Mouse (Mus musculus): ENCODE results near the gene Miga1.

Miga1 gene

GRCm38 (mm10) chr3:152287810-152288209, 52.4 kb downstream of the Miga1 start:
- DNase-seq (ENCODE audit: low spot score in 2 of 2): no peak

DNA sequence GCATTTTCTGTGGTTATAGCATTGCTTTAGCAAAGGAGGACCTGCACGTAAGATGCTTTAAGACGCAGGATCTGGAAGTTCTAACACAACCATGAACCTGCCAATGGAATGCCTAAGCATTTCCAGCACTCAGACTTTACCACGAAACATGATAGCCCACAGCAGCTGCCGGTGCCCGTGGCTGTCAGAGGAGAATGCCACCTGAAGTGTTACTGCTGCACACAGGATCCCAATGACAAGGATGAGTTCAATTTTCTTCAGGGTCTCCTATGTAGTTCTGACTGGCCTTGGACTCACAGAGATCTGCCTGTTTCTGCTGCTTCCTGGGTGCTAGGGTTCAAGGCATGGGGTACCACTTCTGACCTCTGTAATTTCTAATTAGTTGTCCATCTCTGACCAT, 55.4 kb downstream of the Miga1 start:
- no peak for DNase-seq (ENCODE audit: low spot score in 2 of 2)

DNA sequence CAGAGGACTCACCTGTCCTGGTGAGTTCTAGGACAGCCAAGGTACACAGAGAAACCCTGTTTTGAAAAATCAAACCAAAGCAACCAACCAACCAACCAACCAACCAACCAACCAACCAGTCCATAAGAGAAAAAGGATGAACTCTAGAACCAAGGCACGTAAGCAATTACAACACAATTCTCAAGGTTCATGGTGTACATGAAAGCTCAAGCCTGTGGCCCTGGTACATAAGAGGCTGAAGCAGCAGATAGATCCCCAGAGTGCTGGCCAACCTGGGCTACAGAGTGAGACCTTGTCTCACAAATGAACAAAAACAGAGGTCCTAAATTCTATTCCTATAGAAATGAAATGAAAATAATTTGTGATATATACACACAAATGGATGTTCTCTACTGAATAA, 55.9 kb downstream of the Miga1 start:
- no peak for DNase-seq (ENCODE audit: low spot score in 2 of 2)

DNA sequence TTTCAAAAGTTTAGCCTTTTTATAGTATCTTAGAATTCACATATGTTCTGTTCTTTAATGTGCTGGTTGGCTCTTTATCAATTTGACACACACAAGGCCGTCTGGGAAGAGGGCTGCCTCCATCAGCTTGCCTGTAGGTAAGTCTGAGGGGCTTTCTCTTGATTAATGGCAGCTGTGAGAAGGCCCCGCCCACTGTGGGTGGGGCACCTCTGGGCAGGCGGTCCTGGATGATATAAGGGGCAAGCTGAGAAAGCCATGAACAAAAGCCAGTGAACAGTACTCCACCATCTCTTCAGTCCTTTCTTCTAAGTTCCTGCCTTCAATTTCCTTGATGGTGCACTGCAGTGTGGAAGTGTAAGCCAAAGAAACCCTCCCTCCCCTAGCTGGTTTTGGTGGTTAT, 58.1 kb downstream of the Miga1 start:
- DNase-seq (ENCODE audit: low spot score in 2 of 2): no peak

- no peak for DNase-seq (ENCODE audit: low spot score in 2 of 2)
These were observed 61.8 kb downstream of the Miga1 start for GRCm38 (mm10) chr3:152278431-152278830.

- DNase-seq (ENCODE audit: low spot score in 2 of 2): no peak
These were observed 62.3 kb downstream of the Miga1 start for GRCm38 (mm10) chr3:152277912-152278311.

GRCm38 (mm10) chr3:152276935-152277334, 63.3 kb downstream of the Miga1 start:
- no peak for DNase-seq (ENCODE audit: low spot score in 2 of 2)

DNA sequence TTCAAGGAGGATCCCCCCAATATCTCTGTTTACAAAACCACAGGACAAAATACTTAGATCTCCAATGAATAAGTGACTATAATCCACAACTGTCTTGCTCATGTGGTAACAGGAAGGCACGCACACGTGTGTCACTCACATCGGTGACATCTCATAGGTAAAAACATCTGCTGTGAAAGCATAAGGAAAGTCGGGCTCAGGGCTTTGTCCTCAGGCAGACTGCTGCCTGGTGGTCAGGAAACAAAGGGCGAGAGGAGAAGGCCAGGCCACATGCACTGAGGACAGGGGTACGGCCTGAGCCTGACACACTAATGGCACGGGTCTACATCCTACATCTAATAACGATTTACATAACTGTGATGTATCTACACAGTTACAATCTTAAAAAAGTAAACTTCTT, 65.2 kb downstream of the Miga1 start:
- no peak for DNase-seq (ENCODE audit: low spot score in 2 of 2)

GRCm38 (mm10) chr3:152272974-152273685, 67.1 kb downstream of the Miga1 start:
- DNase-seq (ENCODE audit: low spot score in 2 of 2): no peak

GRCm38 (mm10) chr3:152271876-152272275, 68.3 kb downstream of the Miga1 start:
- DNase-seq (ENCODE audit: low spot score in 2 of 2): no peak

- no peak for DNase-seq (ENCODE audit: low spot score in 2 of 2)
These were observed 69.0 kb downstream of the Miga1 start for GRCm38 (mm10) chr3:152271071-152271710.

- DNase-seq (ENCODE audit: low spot score in 2 of 2): no peak
These were observed 72.1 kb downstream of the Miga1 start for GRCm38 (mm10) chr3:152268099-152268498.

DNA sequence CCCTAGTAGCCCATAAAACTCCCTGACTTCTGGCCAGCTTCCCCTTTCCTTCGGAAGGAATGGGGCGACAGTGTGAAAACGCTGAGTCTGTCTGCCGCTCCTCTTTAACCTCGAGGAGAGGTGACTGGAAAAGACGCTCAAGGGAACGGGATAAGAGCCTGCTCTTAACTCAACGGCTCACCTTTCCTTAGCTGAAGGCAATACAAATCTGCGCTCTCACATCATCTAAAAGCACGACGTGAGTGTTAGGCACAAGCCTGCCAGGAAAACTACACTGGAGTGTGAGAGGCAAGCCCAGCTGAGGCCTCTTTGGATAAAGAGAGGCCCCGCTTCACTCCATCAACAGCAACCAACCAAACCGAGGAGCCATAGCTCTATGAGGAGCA, 74.2 kb downstream of the Miga1 start, which contains the start of gene Nexn:
Gene Nexn, minus strand, starts transcription at position 315 of the 386 bp plus-strand sequence.
- DNase-seq (ENCODE audit: low spot score in 2 of 2): no peak

DNA sequence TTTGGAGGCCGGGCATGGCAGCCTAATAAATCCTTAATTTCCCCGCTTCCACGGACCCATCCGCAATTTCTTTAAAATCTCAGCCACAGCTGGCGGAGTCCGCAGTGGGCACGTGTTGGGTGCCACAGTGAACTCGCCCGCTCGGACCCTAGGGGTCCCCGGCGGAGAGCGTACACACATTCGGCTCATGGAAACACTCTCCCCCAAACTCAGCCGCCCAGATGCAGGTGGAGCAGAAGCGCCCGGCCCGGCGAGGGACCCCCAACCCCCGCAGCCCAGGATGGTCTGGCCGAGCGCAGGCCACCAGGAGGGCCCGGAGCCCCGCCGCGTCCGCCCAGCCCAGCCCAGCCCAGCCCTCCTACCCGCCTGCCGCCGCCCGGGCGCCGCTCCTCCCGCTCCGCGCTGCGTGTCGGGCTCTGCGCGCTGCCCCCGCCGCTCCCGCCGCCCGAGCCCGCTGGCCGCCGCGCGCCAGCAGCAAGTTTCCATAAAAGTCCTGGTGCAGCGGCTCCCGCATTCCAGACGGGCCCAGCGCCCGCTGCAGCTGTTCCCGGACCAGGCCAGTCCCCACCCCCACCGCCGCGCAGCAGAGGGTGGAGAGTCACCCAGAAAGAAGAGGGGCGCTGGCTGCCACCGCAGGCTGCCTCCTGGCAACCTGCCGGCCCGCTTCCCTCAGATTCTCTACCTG, 74.7 kb downstream of the Miga1 start:
- DNase-seq (ENCODE audit: low spot score in 2 of 2): peak; percentile 45 to 59

DNA sequence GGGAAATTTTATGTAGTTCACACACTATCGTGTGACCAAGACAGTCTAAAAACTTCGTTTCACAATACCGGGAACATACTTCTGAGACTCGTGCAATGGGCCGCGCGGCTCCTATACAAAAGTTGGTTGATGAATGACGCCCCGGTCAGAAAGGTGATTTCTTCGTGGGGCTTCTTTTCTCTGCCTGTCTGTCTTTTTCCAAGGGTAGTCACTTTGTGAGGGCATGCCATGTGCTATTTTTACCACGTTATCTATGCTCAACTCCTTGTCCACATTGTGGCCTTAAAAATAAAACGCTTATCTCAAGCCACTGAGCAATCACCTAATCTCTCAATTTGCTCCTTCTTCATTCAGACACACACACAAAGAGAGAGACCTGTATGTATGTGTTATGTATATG, 75.4 kb downstream of the Miga1 start:
- DNase-seq (ENCODE audit: low spot score in 2 of 2): no peak

GRCm38 (mm10) chr3:152264374-152264773, 75.8 kb downstream of the Miga1 start:
- no peak for DNase-seq (ENCODE audit: low spot score in 2 of 2)

GRCm38 (mm10) chr3:152261948-152262347, 78.3 kb downstream of the Miga1 start:
- DNase-seq (ENCODE audit: low spot score in 2 of 2): no peak

- DNase-seq (ENCODE audit: low spot score in 2 of 2): no peak
These were observed 78.8 kb downstream of the Miga1 start for GRCm38 (mm10) chr3:152261436-152261835.

DNA sequence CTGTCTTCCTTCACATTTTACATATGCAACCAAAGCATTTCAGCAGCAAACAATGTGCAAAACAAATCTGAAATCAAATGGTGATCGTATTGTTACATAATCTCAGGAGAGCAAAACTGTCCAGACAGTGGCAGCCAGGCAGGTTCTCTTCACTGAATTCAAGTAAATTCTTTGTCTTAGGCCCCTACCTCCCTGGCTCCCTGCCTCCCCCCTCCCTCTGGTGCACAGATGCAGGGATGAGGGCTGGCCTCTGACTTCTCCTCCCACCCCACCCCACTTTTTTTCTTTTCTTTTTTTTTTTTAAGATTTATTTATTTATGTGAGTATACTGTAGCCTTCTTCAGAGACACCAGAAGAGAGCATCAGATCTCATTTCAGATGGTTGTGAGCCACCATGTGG, 79.8 kb downstream of the Miga1 start:
- no peak for DNase-seq (ENCODE audit: low spot score in 2 of 2)

DNA sequence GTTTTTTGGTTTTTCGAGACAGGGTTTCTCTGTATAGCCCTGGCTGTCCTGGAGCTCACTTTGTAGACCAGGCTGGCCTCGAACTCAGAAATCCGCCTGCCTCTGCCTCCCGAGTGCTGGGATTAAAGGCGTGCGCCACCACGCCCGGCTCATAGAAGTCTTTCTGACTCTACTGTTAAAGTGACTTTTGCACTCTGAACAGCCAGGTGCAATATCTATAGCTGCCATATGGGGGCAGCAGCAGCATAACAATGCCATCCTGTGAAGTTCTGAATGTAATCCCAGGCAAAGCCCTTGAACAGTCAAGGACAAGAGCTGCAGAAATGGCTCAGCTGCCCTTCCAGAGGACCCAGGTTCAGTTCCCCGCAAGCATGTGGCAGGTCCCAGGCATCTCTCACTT, 80.8 kb downstream of the Miga1 start:
- DNase-seq (ENCODE audit: low spot score in 2 of 2): peak; percentile 43 to 62

- DNase-seq (ENCODE audit: low spot score in 2 of 2): no peak
These were observed 82.7 kb downstream of the Miga1 start for GRCm38 (mm10) chr3:152257528-152257927.

GRCm38 (mm10) chr3:152250487-152250886, 89.7 kb downstream of the Miga1 start:
- DNase-seq (ENCODE audit: low spot score in 2 of 2): no peak

- DNase-seq (ENCODE audit: low spot score in 2 of 2): no peak
These were observed 92.5 kb downstream of the Miga1 start for GRCm38 (mm10) chr3:152247708-152248107.
